Mouse (Mus musculus) lung, postnatal 0 days (tissue): ENCODE results near the gene Noxa1. TPM values are rescaled to one million over a fixed set of nuclear protein-coding genes. Genes with fewer than 3 reads are reported as not detected.

ENCODE experiments used
- ATAC-seq: fragments of 200-750 bp; cut with Nextera tagmentation; 2 replicates; pipeline ENCODE4 v1.8.0; 2017; ENCODE audit warnings: moderate library complexity
- DNase-seq: peaks from one replicate; pipeline ENCODE4 v3.0.0-alpha.2; 2016; ENCODE audit warnings: low spot score
- H3K27ac ChIP-seq: fragments of 300-500 bp; sonication (generic); 2 replicates; pipeline ENCODE4 v1.5.1; 2014; ENCODE audit warnings: antibody characterized with exemption, mild to moderate bottlenecking, low read length, mixed read lengths
- H3K27me3 ChIP-seq: fragments of 300-500 bp; sonication (generic); replicated peaks from 2 replicates; pipeline ENCODE4 v1.6.1; 2014; ENCODE audit warnings: low read length, mixed read lengths; ENCODE audit not compliant: insufficient read depth
- H3K36me3 ChIP-seq: fragments of 300-500 bp; sonication (generic); 2 replicates; pipeline ENCODE4 v1.6.1; 2014; ENCODE audit warnings: low read length, mixed read lengths; ENCODE audit not compliant: insufficient read depth
- H3K4me1 ChIP-seq: fragments of 300-500 bp; sonication (generic); 2 replicates; pipeline ENCODE4 v1.6.1; 2014; ENCODE audit warnings: antibody characterized with exemption, low read depth, low read length, mixed read lengths; ENCODE audit not compliant: insufficient read depth
- H3K4me2 ChIP-seq: fragments of 300-500 bp; sonication (generic); replicated peaks from 2 replicates; pipeline ENCODE4 v1.6.1; 2014; ENCODE audit warnings: low read depth, mild to moderate bottlenecking, low read length, moderate library complexity, mixed read lengths
- H3K4me3 ChIP-seq: fragments of 300-500 bp; sonication (generic); 2 replicates; pipeline ENCODE4 v1.5.1; 2014; ENCODE audit warnings: low read depth, low read length
- H3K9ac ChIP-seq: fragments of 300-500 bp; sonication (generic); replicated peaks from 2 replicates; pipeline ENCODE4 v1.6.1; 2014; ENCODE audit warnings: low read depth, mild to moderate bottlenecking
- H3K9me3 ChIP-seq: fragments of 300-500 bp; sonication (generic); 2 replicates; pipeline ENCODE4 v1.6.1; 2016; ENCODE audit warnings: low read length, mixed read lengths
- CTCF ChIP-seq: IDR thresholded peaks from 2 replicates; pipeline ENCODE4 v1.5.1; 2016; ENCODE audit warnings: antibody characterized with exemption, mild to moderate bottlenecking
- EP300 ChIP-seq: IDR thresholded peaks from 2 replicates; pipeline ENCODE4 v1.6.1; 2016; ENCODE audit warnings: antibody characterized with exemption, mild to moderate bottlenecking, control low read depth
- WGBS: fragments of 180-500 bp; shearing (Covaris S2); extraction: QIAGEN DNeasy Blood & Tissue Kit; methylation state at CpG from one replicate; pipeline ENCODE4 v1.1.7; 2014; 5-methylcytosine and 5-hydroxymethylcytosine counted together
- polyA plus RNA-seq: library from polyadenylated mRNA; unstranded; fragments of >200 nt; fragmentation: Nextera tagmentation; extraction: Ambion mirVana; gene quantifications from 2 replicates; pipeline ENCODE4 v1.2.1, GENCODE M21; 2015

Gene Noxa1
- polyA plus RNA-seq, 1 experiment from 2014 or later = 14.6 TPM

DNA sequence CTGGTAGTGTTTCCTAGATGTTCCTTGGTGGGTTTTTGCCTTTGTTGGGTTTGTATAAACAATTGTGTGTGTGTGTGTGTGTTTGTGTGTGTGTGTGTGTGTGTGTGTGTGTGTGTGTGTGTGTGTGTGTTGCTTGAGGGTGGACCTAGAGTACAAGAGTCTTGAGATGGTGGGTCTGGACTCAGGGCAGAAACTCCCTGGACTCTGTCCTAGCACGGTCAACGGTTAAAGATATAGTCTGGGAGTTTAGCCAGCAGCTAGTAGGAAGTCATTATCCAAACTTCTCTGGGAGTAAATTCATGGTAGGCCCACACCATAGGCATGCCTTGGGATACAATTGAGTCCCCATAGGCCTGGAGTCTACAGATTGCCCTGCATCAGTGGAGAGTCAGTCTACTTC, 7.1 kb downstream of the Noxa1 start:
- TF ChIP-seq EP300 (no peak), CTCF (no peak)
- ATAC-seq (no peak), DNase-seq (no peak)
- H3K9ac ChIP-seq = no peak overlapping the region
- WGBS = 63% methylated on average over 2 of the region's 2 CpGs
- no peak overlapping the region for H3K27ac ChIP-seq
- H3K4me1 ChIP-seq = peaks cover 3% of the 10 kb centered on the region; the same call in 1 of the 2 replicates
- no peaks in the 10 kb centered on the region for H3K27me3 ChIP-seq
- no peaks in the 10 kb centered on the region for H3K9me3 ChIP-seq
- no peak overlapping the region for H3K4me2 ChIP-seq
- H3K36me3 ChIP-seq = no peaks in the 10 kb centered on the region
- no peak overlapping the region for H3K4me3 ChIP-seq

DNA sequence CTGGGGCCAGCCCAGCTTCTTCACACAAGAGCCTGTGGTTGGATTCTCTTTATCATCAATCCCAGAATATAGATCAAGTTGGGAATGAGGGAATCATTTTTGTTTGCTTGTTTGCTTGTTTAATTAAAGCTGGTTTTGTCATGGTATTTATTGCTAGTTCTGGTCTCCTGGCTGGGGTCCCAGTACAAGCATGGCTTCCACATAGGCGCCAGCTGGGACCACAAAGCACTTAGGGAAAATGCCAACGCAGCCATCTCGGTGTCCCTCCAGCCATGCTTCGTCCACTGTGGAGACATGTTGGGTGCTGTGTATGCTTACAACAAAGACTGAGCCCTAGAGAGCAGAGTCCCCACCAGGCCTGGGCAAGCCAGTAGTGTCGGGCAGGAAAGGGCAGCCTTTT, 9.4 kb downstream of the Noxa1 start:
- 80% methylated on average over 5 of the region's 5 CpGs for WGBS
- no peak for DNase-seq
- TF ChIP-seq CTCF = no peak
- TF ChIP-seq EP300 = no peak
- Histone ChIP-seq H3K27me3 (no peaks in the 10 kb centered on the region), H3K4me1 (peaks cover 3% of the 10 kb centered on the region; the same call in 1 of the 2 replicates), H3K9me3 (no peaks in the 10 kb centered on the region), H3K9ac (no peak overlapping the region), H3K4me2 (no peak overlapping the region), H3K27ac (no peak overlapping the region), H3K4me3 (no peak overlapping the region), H3K36me3 (no peaks in the 10 kb centered on the region)
- no peak for ATAC-seq

- Histone ChIP-seq H3K27ac (no peak overlapping the region), H3K9ac (no peak overlapping the region), H3K27me3 (no peaks in the 10 kb centered on the region), H3K4me3 (no peak overlapping the region), H3K4me2 (no peak overlapping the region), H3K4me1 (peaks cover 3% of the 10 kb centered on the region; the same call in 1 of the 2 replicates), H3K9me3 (no peaks in the 10 kb centered on the region), H3K36me3 (no peaks in the 10 kb centered on the region)
- DNase-seq = no peak
- no peak for TF ChIP-seq CTCF
- no peak for TF ChIP-seq EP300
- peak; percentile 32; the same call in 1 of the 2 replicates for ATAC-seq
- WGBS = 81% methylated on average over 4 of the region's 4 CpGs
Measured at GRCm38 (mm10) chr2:25083697-25084096, 11.3 kb downstream of the Noxa1 start.

GRCm38 (mm10) chr2:25080076-25080475, 14.9 kb downstream of the Noxa1 start, which contains the start of gene Entpd8:
TSS of gene Entpd8 (plus strand) at chr2:25080304.
- H3K27ac ChIP-seq = no peak within 1 kb of the TSS
- H3K9ac ChIP-seq = no peak within 1 kb of the TSS
- ATAC-seq = no peak
- 56% methylated on average over 5 of the region's 5 CpGs for WGBS
- DNase-seq = no peak
- no peaks in the 10 kb centered on the region for H3K36me3 ChIP-seq
- no peak within 1 kb of the TSS for H3K4me3 ChIP-seq
- H3K9me3 ChIP-seq = no peaks in the 10 kb centered on the region
- H3K4me2 ChIP-seq = no peak within 1 kb of the TSS
- no peaks in the 10 kb centered on the region for H3K4me1 ChIP-seq
- no peaks in the 10 kb centered on the region for H3K27me3 ChIP-seq
- no peak for TF ChIP-seq CTCF
- no peak for TF ChIP-seq EP300

GRCm38 (mm10) chr2:25078967-25079366, 16.0 kb downstream of the Noxa1 start:
- Histone ChIP-seq H3K27ac (no peak overlapping the region), H3K9ac (no peak overlapping the region), H3K4me2 (no peak overlapping the region), H3K9me3 (no peaks in the 10 kb centered on the region), H3K27me3 (no peaks in the 10 kb centered on the region), H3K4me1 (no peaks in the 10 kb centered on the region), H3K4me3 (no peak overlapping the region), H3K36me3 (no peaks in the 10 kb centered on the region)
- 56% methylated on average over 1 of the region's 1 CpGs for WGBS
- no peak for DNase-seq
- ATAC-seq = peak; percentile 28; the same call in 1 of the 2 replicates
- TF ChIP-seq EP300 = no peak
- no peak for TF ChIP-seq CTCF

DNA sequence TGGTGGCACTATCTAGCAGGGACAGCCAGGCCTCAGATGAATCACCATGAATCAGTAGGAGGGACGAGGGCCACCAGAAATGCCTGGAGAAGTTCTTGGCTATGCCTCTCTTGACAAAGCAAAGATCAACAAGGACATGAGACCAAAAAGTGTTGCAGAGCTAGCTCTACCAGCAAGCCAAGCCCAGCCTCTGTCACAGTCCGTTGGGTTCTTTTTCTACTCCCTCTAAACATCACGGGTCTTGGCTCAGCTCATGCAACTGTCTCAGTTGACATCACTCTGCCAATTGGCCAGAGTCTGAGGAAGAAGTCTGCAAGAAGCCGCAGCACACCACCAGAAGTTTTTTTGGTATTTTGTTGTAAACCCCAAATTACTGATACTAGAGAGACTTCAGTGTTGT, 19.4 kb downstream of the Noxa1 start:
- WGBS = 62% methylated on average over 4 of the region's 4 CpGs

GRCm38 (mm10) chr2:25072398-25072797, 22.6 kb downstream of the Noxa1 start:
- TF ChIP-seq CTCF = peak; percentile 23
- TF ChIP-seq EP300 = no peak
- 91% methylated on average over 4 of the region's 4 CpGs for WGBS
- H3K4me2 ChIP-seq = no peak overlapping the region

More for the DNA sequence above, 19.4 kb downstream of the Noxa1 start:
- Histone ChIP-seq H3K9ac (no peak overlapping the region), H3K4me3 (no peak overlapping the region), H3K9me3 (no peaks in the 10 kb centered on the region), H3K4me2 (no peak overlapping the region), H3K4me1 (no peaks in the 10 kb centered on the region), H3K27ac (no peak overlapping the region), H3K36me3 (no peaks in the 10 kb centered on the region), H3K27me3 (no peaks in the 10 kb centered on the region)
- no peak for DNase-seq
- ATAC-seq = no peak
- TF ChIP-seq CTCF (no peak), EP300 (no peak)

More at GRCm38 (mm10) chr2:25072398-25072797, 22.6 kb downstream of the Noxa1 start:
- no peaks in the 10 kb centered on the region for H3K4me1 ChIP-seq
- H3K4me3 ChIP-seq = no peak overlapping the region
- H3K9ac ChIP-seq = no peak overlapping the region
- no peaks in the 10 kb centered on the region for H3K36me3 ChIP-seq
- no peak for ATAC-seq
- no peaks in the 10 kb centered on the region for H3K9me3 ChIP-seq
- H3K27me3 ChIP-seq = no peaks in the 10 kb centered on the region
- H3K27ac ChIP-seq = no peak overlapping the region
- DNase-seq = no peak
